Mouse (Mus musculus) embryonic facial prominence, embryonic 10.5 days (tissue): ENCODE data around the gene Ccnc. TPM values are rescaled to one million over a fixed set of nuclear protein-coding genes. Genes with fewer than 3 reads are reported as not detected.

ENCODE experiments used
- DNase-seq: peaks from one replicate; pipeline ENCODE4 v3.0.0-alpha.2; 2017; ENCODE audit warnings: low spot score
- H3K27ac ChIP-seq: fragments of 300-500 bp; sonication (generic); replicated peaks from 2 replicates; pipeline ENCODE4 v1.5.1; 2016; ENCODE audit warnings: mild to moderate bottlenecking
- H3K27me3 ChIP-seq: fragments of 300-500 bp; sonication (generic); replicated peaks from 2 replicates; pipeline ENCODE4 v1.6.1; 2016; ENCODE audit warnings: low read depth, mild to moderate bottlenecking; ENCODE audit not compliant: poor library complexity, severe bottlenecking
- H3K36me3 ChIP-seq: fragments of 300-500 bp; sonication (generic); replicated peaks from 2 replicates; pipeline ENCODE4 v1.6.1; 2016; ENCODE audit warnings: mild to moderate bottlenecking, moderate library complexity
- H3K4me1 ChIP-seq: fragments of 300-500 bp; sonication (generic); 2 replicates; pipeline ENCODE4 v1.6.1; 2016
- H3K4me3 ChIP-seq: fragments of 300-500 bp; sonication (generic); 2 replicates; pipeline ENCODE4 v1.5.1; 2016; ENCODE audit warnings: mild to moderate bottlenecking, moderate library complexity
- H3K9me3 ChIP-seq: fragments of 300-500 bp; sonication (generic); 2 replicates; pipeline ENCODE4 v1.6.1; 2016; ENCODE audit warnings: mild to moderate bottlenecking
- whole genome bisulfite sequencing: fragments of 180-500 bp; shearing (Covaris S2); methylation state at CpG from one replicate; pipeline ENCODE4 v1.1.7; 2016; 5-methylcytosine and 5-hydroxymethylcytosine counted together
- polyA plus RNA-seq: library from polyadenylated mRNA; unstranded; fragments of >200 nt; fragmentation: Nextera tagmentation; extraction: Ambion mirVana; gene quantifications from 2 replicates; pipeline ENCODE4 v1.2.1, GENCODE M21; 2016

Ccnc gene
- 46.6 TPM in 2 replicates for polyA plus RNA-seq

GRCm38 (mm10) chr4:21727615-21728165 is at the start of gene Ccnc:
Ccnc (plus strand) TSS chr4:21727701.
- Histone ChIP-seq H3K4me3 (peak within 1 kb of the TSS; percentile 89), H3K9me3 (no peaks in the 10 kb centered on the region), H3K4me1 (peaks cover 10% of the 10 kb centered on the region), H3K27me3 (no peaks in the 10 kb centered on the region), H3K27ac (peak within 1 kb of the TSS; percentile 90), H3K36me3 (peaks cover 5% of the 10 kb centered on the region)
- WGBS, result under 1% methylated on average over 37 of the region's 37 CpGs
- DNase-seq, result peak; percentile 94

- WGBS, result under 1% methylated on average over 84 of the region's 84 CpGs
- Histone ChIP-seq H3K27ac (no peak overlapping the region; the same call in 1 of the 2 replicates), H3K4me1 (peaks cover 19% of the 10 kb centered on the region)
Measured at GRCm38 (mm10) chr4:21678101-21678974, 49.2 kb upstream of the Ccnc start.

GRCm38 (mm10) chr4:21678975-21679623 is 48.4 kb upstream of the Ccnc start:
- peak; percentile 84 for DNase-seq
- Histone ChIP-seq H3K27ac (peak overlapping the region; percentile 61), H3K27me3 (peaks cover 100% of the 10 kb centered on the region), H3K36me3 (no peaks in the 10 kb centered on the region), H3K4me1 (peaks cover 19% of the 10 kb centered on the region), H3K9me3 (no peaks in the 10 kb centered on the region), H3K4me3 (peak overlapping the region; percentile 56)
- under 1% methylated on average over 79 of the region's 79 CpGs for WGBS

More at GRCm38 (mm10) chr4:21678101-21678974, 49.2 kb upstream of the Ccnc start:
- Histone ChIP-seq H3K27me3 (peaks cover 100% of the 10 kb centered on the region), H3K9me3 (no peaks in the 10 kb centered on the region), H3K4me3 (peak overlapping the region; percentile 56), H3K36me3 (no peaks in the 10 kb centered on the region)
- peak; percentile 57 for DNase-seq

- no peaks in the 10 kb centered on the region for H3K36me3 ChIP-seq
- no peaks in the 10 kb centered on the region for H3K9me3 ChIP-seq
- peaks cover 19% of the 10 kb centered on the region for H3K4me1 ChIP-seq
- H3K4me3 ChIP-seq, result peak overlapping the region; percentile 56
- H3K27ac ChIP-seq, result no peak overlapping the region; the same call in 1 of the 2 replicates
- DNase-seq, result no peak
- peaks cover 100% of the 10 kb centered on the region for H3K27me3 ChIP-seq
- 2% methylated on average over 42 of the region's 42 CpGs for WGBS
Measured at GRCm38 (mm10) chr4:21679624-21680480, 47.6 kb upstream of the Ccnc start.

GRCm38 (mm10) chr4:21680971-21681370 is 46.5 kb upstream of the Ccnc start:
- Histone ChIP-seq H3K4me1 (peaks cover 24% of the 10 kb centered on the region), H3K27ac (no peak overlapping the region), H3K27me3 (peaks cover 100% of the 10 kb centered on the region), H3K36me3 (no peaks in the 10 kb centered on the region), H3K4me3 (no peak overlapping the region), H3K9me3 (no peaks in the 10 kb centered on the region)
- 2% methylated on average over 10 of the region's 10 CpGs for WGBS
- peak; percentile 18 for DNase-seq

- 12% methylated on average over 10 of the region's 10 CpGs for WGBS
- no peak for DNase-seq
- peaks cover 24% of the 10 kb centered on the region for H3K4me1 ChIP-seq
Measured at GRCm38 (mm10) chr4:21682421-21683150, 44.9 kb upstream of the Ccnc start.

GRCm38 (mm10) chr4:21684341-21684970 is 43.0 kb upstream of the Ccnc start:
- Histone ChIP-seq H3K27me3 (peaks cover 100% of the 10 kb centered on the region), H3K4me3 (no peak overlapping the region), H3K9me3 (no peaks in the 10 kb centered on the region), H3K4me1 (peaks cover 17% of the 10 kb centered on the region), H3K27ac (no peak overlapping the region), H3K36me3 (no peaks in the 10 kb centered on the region)
- peak; percentile 33 for DNase-seq
- 3% methylated on average over 14 of the region's 14 CpGs for WGBS

More at GRCm38 (mm10) chr4:21682421-21683150, 44.9 kb upstream of the Ccnc start:
- no peaks in the 10 kb centered on the region for H3K36me3 ChIP-seq
- H3K27ac ChIP-seq, result no peak overlapping the region
- no peaks in the 10 kb centered on the region for H3K9me3 ChIP-seq
- peaks cover 100% of the 10 kb centered on the region for H3K27me3 ChIP-seq
- no peak overlapping the region for H3K4me3 ChIP-seq

GRCm38 (mm10) chr4:21685595-21686091 is 41.9 kb upstream of the Ccnc start, which contains the start of gene Prdm13:
Prdm13 (minus strand) TSS chr4:21685963.
- peak within 1 kb of the TSS; percentile 35 for H3K4me3 ChIP-seq
- H3K36me3 ChIP-seq, result no peaks in the 10 kb centered on the region
- peak; percentile 54 for DNase-seq
- no peaks in the 10 kb centered on the region for H3K9me3 ChIP-seq
- peaks cover 100% of the 10 kb centered on the region for H3K27me3 ChIP-seq
- no peak within 1 kb of the TSS for H3K27ac ChIP-seq
- under 1% methylated on average over 38 of the region's 38 CpGs for WGBS
- peaks cover 13% of the 10 kb centered on the region for H3K4me1 ChIP-seq

GRCm38 (mm10) chr4:21686416-21686815 is 41.1 kb upstream of the Ccnc start:
- Histone ChIP-seq H3K27me3 (peaks cover 100% of the 10 kb centered on the region), H3K36me3 (no peaks in the 10 kb centered on the region), H3K9me3 (no peaks in the 10 kb centered on the region), H3K4me1 (peaks cover 13% of the 10 kb centered on the region), H3K4me3 (no peak overlapping the region), H3K27ac (no peak overlapping the region)
- DNase-seq, result peak; percentile 17
- 2% methylated on average over 11 of the region's 11 CpGs for WGBS

GRCm38 (mm10) chr4:21686934-21687333 is 40.6 kb upstream of the Ccnc start:
- Histone ChIP-seq H3K27me3 (peaks cover 100% of the 10 kb centered on the region), H3K9me3 (no peaks in the 10 kb centered on the region), H3K4me3 (no peak overlapping the region), H3K36me3 (no peaks in the 10 kb centered on the region), H3K27ac (no peak overlapping the region), H3K4me1 (peaks cover 13% of the 10 kb centered on the region)
- peak; percentile 59 for DNase-seq
- WGBS, result under 1% methylated on average over 5 of the region's 5 CpGs
